Mouse (Mus musculus): Measurements from ENCODE around the gene Itch. TPM values are rescaled to one million over a fixed set of nuclear protein-coding genes. Genes with fewer than 3 reads are reported as not detected.

Itch gene
- polyA plus RNA-seq, 1 experiment from 2014 or later = 69.2 TPM

DNA sequence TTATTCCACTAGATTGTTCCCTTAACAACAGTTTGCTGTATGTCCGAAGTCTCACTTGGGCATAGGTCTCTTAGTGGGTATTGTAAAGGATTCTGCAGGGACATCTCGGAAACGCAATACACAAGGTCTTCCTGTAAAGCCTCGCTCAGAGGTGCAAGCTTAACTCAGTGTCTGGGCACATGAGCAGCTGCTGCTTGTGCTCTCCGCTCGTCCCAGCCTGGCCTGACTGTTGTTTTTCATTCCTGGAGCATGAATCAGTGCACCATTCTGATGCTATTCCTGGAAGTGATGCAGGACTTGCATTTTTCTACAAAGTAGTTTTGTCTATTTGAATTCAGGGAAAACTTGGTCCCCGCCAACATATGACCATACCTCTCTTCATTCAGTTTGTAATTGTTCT lies 91.4 kb downstream of the Itch start:
- H3K36me3 ChIP-seq (replicated peaks) = peaks cover 73% of the 10 kb centered on the region
- no peak for ATAC-seq (ENCODE audit: low FRiP score)
- H3K4me1 ChIP-seq = no peaks in the 10 kb centered on the region
- no peak overlapping the region for H3K9ac ChIP-seq
- H3K4me3 ChIP-seq (replicated peaks) = no peak overlapping the region
- no peaks in the 10 kb centered on the region for H3K27me3 ChIP-seq
- no peak overlapping the region for H3K27ac ChIP-seq
- 96% methylated on average over 7 of the region's 7 CpGs for WGBS
- H3K9me3 ChIP-seq = no peaks in the 10 kb centered on the region
- no peak overlapping the region for H3K4me2 ChIP-seq

DNA sequence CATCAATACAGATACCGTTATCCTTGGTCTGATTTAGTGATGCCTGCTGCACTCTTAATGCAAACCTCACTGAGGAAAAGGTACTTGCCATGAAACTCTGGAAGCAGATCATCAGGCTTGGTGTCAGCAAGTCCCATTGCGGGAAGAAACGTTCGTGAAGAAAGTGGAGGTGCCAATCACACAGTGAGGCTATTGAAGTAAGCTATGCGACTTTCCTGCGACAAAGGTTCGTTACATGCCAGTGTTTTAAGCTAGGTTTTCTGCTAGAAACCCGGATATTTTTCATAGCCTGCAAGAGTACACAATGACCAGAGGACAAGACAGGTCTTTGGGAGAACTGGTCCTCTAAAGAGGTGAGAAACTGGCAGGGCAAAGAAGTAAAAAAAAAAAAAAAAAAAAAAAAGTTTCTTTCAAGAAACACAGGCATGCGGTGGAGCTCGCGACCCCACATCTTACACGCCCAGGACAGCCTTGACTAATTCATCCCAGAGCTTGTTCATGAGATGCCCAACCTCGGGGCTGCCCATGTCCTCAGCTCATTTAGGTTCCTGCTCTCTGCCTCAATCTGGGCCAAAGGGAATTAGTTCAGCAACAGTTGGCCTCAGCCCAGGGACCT lies 102.5 kb downstream of the Itch start:
- WGBS = 4% methylated on average over 13 of the region's 13 CpGs

DNA sequence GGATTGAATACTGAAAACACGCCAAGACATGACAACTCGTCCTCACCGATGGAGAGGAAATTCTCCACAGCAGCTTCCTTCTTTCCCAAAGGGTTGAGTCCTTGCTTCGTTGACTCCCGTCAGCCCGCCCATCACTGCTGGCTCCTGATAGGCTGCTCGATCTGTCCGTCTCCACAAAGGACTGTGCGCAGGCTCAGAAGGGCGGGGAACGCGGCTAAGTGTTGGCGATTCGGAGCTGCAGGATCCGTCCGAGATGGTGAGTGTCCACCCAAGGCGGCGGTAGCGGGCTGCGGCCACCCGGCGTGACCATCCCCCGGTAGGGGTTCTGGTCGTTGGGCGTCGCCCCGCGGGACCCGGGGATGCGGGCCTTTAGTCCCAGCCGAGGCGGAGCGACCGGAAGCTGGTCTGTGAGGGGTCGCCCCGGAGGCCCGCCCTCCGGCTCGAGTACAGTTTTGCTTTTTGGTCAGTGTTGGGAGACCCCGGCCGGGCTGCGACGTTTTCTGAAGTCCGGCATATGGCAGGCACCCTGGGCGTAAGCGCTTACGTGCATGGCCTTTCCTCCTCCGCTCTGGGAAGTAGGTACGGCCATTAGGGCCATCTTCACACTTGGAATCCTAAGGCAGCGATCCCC lies 103.2 kb downstream of the Itch start, which contains the start of gene Dynlrb1:
Gene Dynlrb1 (plus strand): TSS at position 172 of the 631 bp plus-strand sequence.
- Histone ChIP-seq H3K4me3 (replicated peaks) (peak within 1 kb of the TSS; percentile 89), H3K9ac (peak within 1 kb of the TSS; percentile 90), H3K4me1 (peaks cover 15% of the 10 kb centered on the region), H3K4me2 (peak within 1 kb of the TSS; percentile 89), H3K36me3 (replicated peaks) (no peaks in the 10 kb centered on the region), H3K27me3 (no peaks in the 10 kb centered on the region), H3K9me3 (no peaks in the 10 kb centered on the region), H3K27ac (peak within 1 kb of the TSS; percentile 85)
- WGBS = under 1% methylated on average over 50 of the region's 50 CpGs
- peak; percentile 99 for ATAC-seq (ENCODE audit: low FRiP score)

More for the DNA sequence above, 102.5 kb downstream of the Itch start:
- Histone ChIP-seq H3K9ac (peak overlapping the region; percentile 90), H3K4me2 (peak overlapping the region; percentile 89), H3K9me3 (no peaks in the 10 kb centered on the region), H3K4me3 (replicated peaks) (peak overlapping the region; percentile 89), H3K27ac (peak overlapping the region; percentile 85), H3K4me1 (peaks cover 15% of the 10 kb centered on the region), H3K27me3 (no peaks in the 10 kb centered on the region), H3K36me3 (replicated peaks) (no peaks in the 10 kb centered on the region)
- ATAC-seq (ENCODE audit: low FRiP score) = peak; percentile 91

DNA sequence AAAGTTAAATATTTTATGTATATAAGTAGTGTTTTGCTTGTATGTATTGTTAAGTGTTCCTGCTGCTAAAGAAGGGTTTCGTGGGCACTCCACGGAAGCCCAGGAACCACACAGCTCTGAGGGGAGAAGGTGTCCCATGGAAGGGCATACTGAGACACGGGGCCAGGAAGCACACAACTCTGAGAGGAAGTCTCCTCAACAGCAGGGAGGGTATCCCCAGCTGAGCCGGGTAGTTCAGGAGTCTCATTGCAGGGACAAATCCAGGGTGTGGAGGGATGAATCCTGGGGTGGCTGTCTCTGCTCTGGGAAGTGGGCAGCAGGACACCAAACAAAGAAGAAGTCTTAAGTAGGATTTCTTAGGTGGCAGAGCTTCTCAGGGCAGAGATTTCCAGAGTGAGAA lies 104.0 kb downstream of the Itch start:
- H3K27me3 ChIP-seq = no peaks in the 10 kb centered on the region
- no peak overlapping the region for H3K27ac ChIP-seq
- peaks cover 1% of the 10 kb centered on the region; the same call in 1 of the 2 replicates for H3K36me3 ChIP-seq (replicated peaks)
- H3K9ac ChIP-seq = peak overlapping the region; percentile 90
- peak overlapping the region; percentile 89 for H3K4me3 ChIP-seq (replicated peaks)
- peak overlapping the region; percentile 89 for H3K4me2 ChIP-seq
- no peaks in the 10 kb centered on the region for H3K9me3 ChIP-seq
- H3K4me1 ChIP-seq = peaks cover 15% of the 10 kb centered on the region
- WGBS = 28% methylated on average over 4 of the region's 4 CpGs
- no peak for ATAC-seq (ENCODE audit: low FRiP score)

DNA sequence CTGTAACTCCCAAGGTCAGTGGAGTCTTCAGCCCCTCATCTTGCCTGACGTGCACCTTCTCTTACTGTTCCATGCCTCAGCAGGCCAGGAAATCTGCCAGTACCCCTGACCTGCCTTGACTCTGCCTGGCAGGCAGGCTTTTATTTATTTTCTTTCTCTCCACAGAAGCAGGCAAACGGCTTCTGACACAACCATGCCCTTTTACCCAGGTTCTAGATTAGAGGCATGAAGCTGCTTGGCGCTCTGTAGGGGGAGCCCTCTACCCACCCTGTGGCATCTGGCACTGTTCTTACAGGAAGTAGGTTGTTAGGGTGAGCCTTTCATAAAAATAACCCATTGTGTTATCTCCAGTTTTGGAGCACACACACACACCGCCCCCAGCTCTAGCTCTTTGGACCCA lies 107.6 kb downstream of the Itch start:
- ATAC-seq (ENCODE audit: low FRiP score) = no peak
- WGBS = 79% methylated on average over 4 of the region's 4 CpGs

DNA sequence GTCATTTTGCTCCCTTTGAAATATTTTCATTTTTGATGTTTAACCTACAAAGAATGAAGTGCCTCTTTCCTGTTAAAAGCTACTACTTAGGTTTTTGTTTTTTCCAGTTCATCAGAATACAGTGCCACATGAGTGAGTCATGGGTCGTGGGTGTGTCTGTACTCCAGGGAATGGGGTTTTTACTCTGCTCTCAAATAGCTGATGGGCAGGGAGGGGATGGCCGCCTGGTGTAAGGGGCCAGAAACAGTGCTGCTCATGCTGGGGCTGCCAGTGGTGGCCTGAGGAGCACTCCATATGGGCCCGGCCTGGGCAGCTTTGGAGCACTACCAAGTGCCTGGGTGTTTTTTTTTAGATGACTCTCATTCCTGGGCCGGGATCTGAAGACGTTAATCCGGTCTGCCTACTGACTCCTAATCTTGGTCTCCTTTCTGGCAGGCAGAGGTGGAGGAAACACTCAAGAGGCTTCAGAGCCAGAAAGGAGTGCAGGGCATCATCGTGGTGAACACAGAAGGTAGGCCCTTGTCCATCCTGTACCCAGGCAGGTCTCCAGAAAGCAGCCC lies 109.1 kb downstream of the Itch start:
- H3K36me3 ChIP-seq (replicated peaks) = peaks cover 49% of the 10 kb centered on the region
- H3K9me3 ChIP-seq = no peaks in the 10 kb centered on the region
- peaks cover 9% of the 10 kb centered on the region for H3K4me1 ChIP-seq
- H3K4me3 ChIP-seq (replicated peaks) = no peak overlapping the region
- no peak for ATAC-seq (ENCODE audit: low FRiP score)
- H3K9ac ChIP-seq = no peak overlapping the region
- 93% methylated on average over 7 of the region's 7 CpGs for WGBS
- H3K4me2 ChIP-seq = no peak overlapping the region
- H3K27me3 ChIP-seq = no peaks in the 10 kb centered on the region
- H3K27ac ChIP-seq = no peak overlapping the region

More for the DNA sequence above, 107.6 kb downstream of the Itch start:
- Histone ChIP-seq H3K27ac (no peak overlapping the region), H3K4me1 (peaks cover 12% of the 10 kb centered on the region), H3K4me3 (replicated peaks) (no peak overlapping the region), H3K36me3 (replicated peaks) (peaks cover 38% of the 10 kb centered on the region), H3K27me3 (no peaks in the 10 kb centered on the region), H3K4me2 (no peak overlapping the region), H3K9me3 (no peaks in the 10 kb centered on the region), H3K9ac (no peak overlapping the region)

DNA sequence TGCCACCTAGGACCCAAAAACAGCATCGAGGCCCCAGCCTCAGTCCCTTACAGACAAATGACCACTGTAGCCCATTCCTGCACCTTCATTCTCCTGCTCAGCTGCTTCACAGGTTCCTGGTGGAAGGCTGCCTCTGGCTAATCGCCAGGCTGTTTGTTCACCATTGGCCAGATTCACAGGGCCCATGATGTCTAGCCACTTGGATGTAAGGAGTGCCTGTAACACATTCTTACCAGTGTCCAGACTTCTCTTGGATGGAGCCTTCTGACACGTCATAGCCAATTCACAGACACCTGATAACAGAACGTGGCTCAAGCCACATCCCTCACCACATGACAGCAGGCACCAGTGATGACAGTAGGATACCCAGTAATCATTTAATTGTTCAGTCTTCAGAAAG lies 112.9 kb downstream of the Itch start:
- no peak overlapping the region for H3K9ac ChIP-seq
- H3K27ac ChIP-seq = no peak overlapping the region
- H3K36me3 ChIP-seq (replicated peaks) = peaks cover 87% of the 10 kb centered on the region
- H3K4me3 ChIP-seq (replicated peaks) = no peak overlapping the region
- no peak for ATAC-seq (ENCODE audit: low FRiP score)
- H3K27me3 ChIP-seq = no peaks in the 10 kb centered on the region
- 96% methylated on average over 4 of the region's 4 CpGs for WGBS
- H3K4me1 ChIP-seq = no peaks in the 10 kb centered on the region
- H3K4me2 ChIP-seq = no peak overlapping the region
- no peaks in the 10 kb centered on the region for H3K9me3 ChIP-seq

DNA sequence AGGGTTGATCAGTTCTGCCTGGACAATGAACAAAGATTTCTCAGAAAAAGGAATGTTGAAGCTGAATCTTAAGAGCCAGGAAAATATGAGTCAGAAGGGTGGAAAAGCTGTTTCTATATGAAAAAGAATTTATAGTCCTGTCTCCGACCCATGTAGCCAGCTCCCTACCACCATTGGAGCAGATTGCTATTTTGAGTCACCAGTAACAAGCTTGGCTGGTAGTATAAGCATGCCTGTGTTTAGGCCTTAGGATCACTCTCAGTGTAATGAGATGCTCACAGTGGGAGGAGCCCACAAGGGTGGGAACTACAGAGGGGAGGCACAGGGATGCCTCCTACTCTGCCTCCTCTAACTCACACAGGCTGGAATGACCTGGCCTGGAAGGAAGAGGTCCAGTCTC lies 114.9 kb downstream of the Itch start:
- ATAC-seq (ENCODE audit: low FRiP score) = no peak
- peaks cover 83% of the 10 kb centered on the region for H3K36me3 ChIP-seq (replicated peaks)
- no peaks in the 10 kb centered on the region for H3K9me3 ChIP-seq
- no peaks in the 10 kb centered on the region for H3K4me1 ChIP-seq
- H3K4me3 ChIP-seq (replicated peaks) = no peak overlapping the region
- no peak overlapping the region for H3K9ac ChIP-seq
- H3K27ac ChIP-seq = no peak overlapping the region
- 96% methylated on average over 1 of the region's 1 CpGs for WGBS
- H3K4me2 ChIP-seq = no peak overlapping the region
- H3K27me3 ChIP-seq = no peaks in the 10 kb centered on the region

DNA sequence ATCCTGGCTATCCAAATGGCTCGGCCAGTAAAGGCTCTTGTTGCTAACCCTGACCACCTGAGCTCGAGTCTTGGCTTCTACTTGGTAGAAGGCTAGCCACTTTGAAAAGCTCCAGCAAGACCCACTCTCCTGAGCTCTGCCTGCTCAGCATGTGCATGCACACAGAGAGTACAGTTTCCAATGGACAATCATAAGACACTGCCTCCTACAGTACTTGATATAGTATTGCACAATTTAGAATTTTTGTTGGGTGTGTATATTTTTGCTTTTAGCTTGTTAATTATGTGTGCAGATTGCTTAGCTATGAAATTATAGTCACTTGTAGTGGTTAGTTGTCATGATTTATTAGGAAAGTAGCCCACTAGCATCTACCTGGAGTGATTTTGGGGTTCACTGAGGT lies 115.4 kb downstream of the Itch start:
- no peak overlapping the region for H3K4me3 ChIP-seq (replicated peaks)
- H3K27me3 ChIP-seq = no peaks in the 10 kb centered on the region
- no peak overlapping the region for H3K9ac ChIP-seq
- no peak for ATAC-seq (ENCODE audit: low FRiP score)
- peaks cover 78% of the 10 kb centered on the region for H3K36me3 ChIP-seq (replicated peaks)
- no peak overlapping the region for H3K27ac ChIP-seq
- H3K9me3 ChIP-seq = no peaks in the 10 kb centered on the region
- 88% methylated on average over 2 of the region's 2 CpGs for WGBS
- no peak overlapping the region for H3K4me2 ChIP-seq
- no peaks in the 10 kb centered on the region for H3K4me1 ChIP-seq

DNA sequence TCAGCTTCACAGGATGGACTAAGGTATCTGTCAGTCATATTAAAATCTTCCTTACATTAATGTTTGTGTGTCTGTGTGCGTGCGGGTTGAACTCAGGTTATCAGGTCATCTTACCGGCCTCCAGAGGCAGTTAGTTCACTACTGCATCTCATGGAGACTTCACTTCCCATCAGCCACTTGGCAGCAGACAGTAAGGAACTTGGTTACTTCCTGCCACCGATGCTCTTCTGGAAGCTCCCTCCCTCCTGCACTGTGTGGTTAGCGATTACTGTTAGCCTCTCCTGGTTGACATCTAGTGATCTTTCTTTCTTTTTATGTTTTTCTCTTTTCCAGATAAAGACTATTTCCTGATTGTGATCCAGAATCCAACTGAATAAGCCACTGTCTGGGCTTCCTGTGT lies 116.3 kb downstream of the Itch start:
- no peak for ATAC-seq (ENCODE audit: low FRiP score)
- H3K27ac ChIP-seq = no peak overlapping the region
- no peak overlapping the region for H3K4me2 ChIP-seq
- peaks cover 70% of the 10 kb centered on the region for H3K36me3 ChIP-seq (replicated peaks)
- H3K4me3 ChIP-seq (replicated peaks) = no peak overlapping the region
- H3K27me3 ChIP-seq = no peaks in the 10 kb centered on the region
- 96% methylated on average over 5 of the region's 5 CpGs for WGBS
- no peak overlapping the region for H3K9ac ChIP-seq
- H3K9me3 ChIP-seq = no peaks in the 10 kb centered on the region
- no peaks in the 10 kb centered on the region for H3K4me1 ChIP-seq

DNA sequence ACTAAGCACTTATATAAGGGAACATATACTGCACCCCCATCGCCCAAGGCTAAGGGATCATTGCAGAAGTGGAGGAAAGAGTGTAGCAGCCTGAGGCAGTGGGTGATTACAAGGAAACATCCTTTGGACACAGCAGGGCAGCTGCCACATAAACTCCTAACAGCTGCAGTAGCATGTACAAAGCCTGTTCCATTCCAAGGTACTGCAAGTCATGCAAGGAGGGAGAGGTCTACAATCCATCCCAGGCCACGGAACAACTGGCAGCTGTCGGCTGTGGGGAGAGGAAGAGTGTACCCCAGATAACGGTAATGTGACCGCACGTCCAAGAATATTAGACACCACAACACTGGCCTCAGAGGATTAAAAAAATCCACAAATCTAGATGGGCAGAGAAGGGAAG lies 132.2 kb downstream of the Itch start:
- H3K9ac ChIP-seq = no peak overlapping the region
- H3K36me3 ChIP-seq (replicated peaks) = no peaks in the 10 kb centered on the region
- no peaks in the 10 kb centered on the region for H3K9me3 ChIP-seq
- H3K4me1 ChIP-seq = no peaks in the 10 kb centered on the region
- no peak overlapping the region for H3K4me3 ChIP-seq (replicated peaks)
- no peak overlapping the region for H3K27ac ChIP-seq
- ATAC-seq (ENCODE audit: low FRiP score) = no peak
- no peaks in the 10 kb centered on the region for H3K27me3 ChIP-seq
- 90% methylated on average over 6 of the region's 6 CpGs for WGBS
- H3K4me2 ChIP-seq = no peak overlapping the region

DNA sequence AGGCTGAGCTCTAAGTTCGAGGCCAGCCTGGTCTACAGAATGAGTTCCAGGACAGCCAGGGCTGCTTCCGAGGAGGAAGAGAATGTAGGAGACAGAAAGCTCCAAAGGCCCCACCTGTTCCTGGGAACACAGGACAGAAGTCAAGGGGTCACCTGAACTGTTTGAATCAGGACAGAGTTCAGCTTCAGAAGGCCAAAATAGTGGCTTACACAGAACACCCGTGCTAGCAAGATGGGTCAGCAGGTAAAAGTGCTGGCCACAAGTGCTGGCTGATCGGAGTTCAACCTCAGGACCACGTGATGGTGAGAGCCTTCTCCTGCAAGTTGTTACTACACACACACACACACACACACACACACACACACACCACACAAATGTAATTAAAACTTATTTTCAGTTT lies 133.6 kb downstream of the Itch start:
- H3K4me2 ChIP-seq = no peak overlapping the region
- no peaks in the 10 kb centered on the region for H3K9me3 ChIP-seq
- no peak overlapping the region for H3K27ac ChIP-seq
- WGBS = 87% methylated on average over 5 of the region's 5 CpGs
- H3K4me3 ChIP-seq (replicated peaks) = no peak overlapping the region
- H3K4me1 ChIP-seq = no peaks in the 10 kb centered on the region
- H3K27me3 ChIP-seq = no peaks in the 10 kb centered on the region
- no peak for ATAC-seq (ENCODE audit: low FRiP score)
- H3K36me3 ChIP-seq (replicated peaks) = no peaks in the 10 kb centered on the region
- no peak overlapping the region for H3K9ac ChIP-seq

DNA sequence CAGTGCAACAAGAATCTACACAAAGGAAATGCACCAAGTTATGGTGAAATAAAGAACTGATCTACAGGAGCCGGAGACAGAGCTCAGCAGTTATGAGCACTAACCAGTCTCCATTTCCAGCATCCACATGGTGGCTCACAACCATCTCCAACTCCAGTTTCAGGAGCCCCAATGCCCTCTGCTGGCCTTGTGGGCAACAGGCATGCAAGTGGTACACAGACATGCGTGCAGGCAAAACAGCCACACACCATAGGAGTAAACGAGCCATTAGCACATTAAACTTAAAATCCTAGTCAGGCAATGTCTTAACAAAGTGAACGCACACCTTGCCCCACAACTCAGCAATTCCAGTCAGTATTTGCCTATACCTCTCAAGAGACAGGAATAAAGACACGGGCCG lies 138.6 kb downstream of the Itch start:
- no peak for ATAC-seq (ENCODE audit: low FRiP score)
- Histone ChIP-seq H3K9me3 (no peaks in the 10 kb centered on the region), H3K27me3 (no peaks in the 10 kb centered on the region), H3K27ac (no peak overlapping the region), H3K9ac (no peak overlapping the region), H3K4me1 (peaks cover 2% of the 10 kb centered on the region), H3K4me3 (replicated peaks) (no peak overlapping the region), H3K4me2 (no peak overlapping the region), H3K36me3 (replicated peaks) (no peaks in the 10 kb centered on the region)
- 79% methylated on average over 6 of the region's 6 CpGs for WGBS

Measured in forebrain, embryonic 12.5 days (tissue).